Mouse (Mus musculus): Measurements from ENCODE around the gene Chst11. TPM values are rescaled to one million over a fixed set of nuclear protein-coding genes. Genes with fewer than 3 reads are reported as not detected.

Chst11 gene
- polyA plus RNA-seq (2012; rRNA removed; ENCODE audit: low replicate concordance) = 14.8 and 27.1 TPM in 2 replicates

GRCm38 (mm10) chr10:82984950-82985699 is at the start of gene Chst11:
Gene Chst11 (plus strand): TSS chr10:82985498.

Other genes with a start within 250 kb of the Chst11 start
- 4.8 and 10.4 TPM in 2 replicates for gene Nfyb, start 221.4 kb upstream of the Chst11 start, polyA plus RNA-seq (2012; rRNA removed; ENCODE audit: low replicate concordance)
- 27.4 and 31.7 TPM in 2 replicates for gene Txnrd1, start 151.5 kb upstream of the Chst11 start, polyA plus RNA-seq (2012; rRNA removed; ENCODE audit: low replicate concordance)
- 0.39 TPM in 1 of 2 replicates, not detected in the other for gene Eid3, start 118.9 kb upstream of the Chst11 start, polyA plus RNA-seq (2012; rRNA removed; ENCODE audit: low replicate concordance)

All from mammary gland, adult 2 months (tissue).